Mouse (Mus musculus): ENCODE results near the gene Dctn3. TPM values are rescaled to one million over a fixed set of nuclear protein-coding genes. Genes with fewer than 3 reads are reported as not detected.
A peak's percentile ranks its signal among the peaks of the same experiment; 100 is the strongest.

Gene Dctn3
- polyA plus RNA-seq, 1 experiment from 2014 or later = 330 TPM

GRCm38 (mm10) chr4:41716834-41717233 is 6.1 kb downstream of the Dctn3 start:
- H3K4me1 ChIP-seq (ENCODE audit: control insufficient read depth, insufficient read depth, low read length) = peaks cover 15% of the 10 kb centered on the region
- H3K36me3 ChIP-seq (ENCODE audit: control insufficient read depth, insufficient read depth, low read length) = peaks cover 46% of the 10 kb centered on the region
- H3K27ac ChIP-seq (ENCODE audit: low read depth, low read length) = no peak overlapping the region
- H3K27me3 ChIP-seq (replicated peaks; ENCODE audit: control insufficient read depth, insufficient read depth, low read length) = no peaks in the 10 kb centered on the region
- WGBS = 78% methylated on average over 6 of the region's 6 CpGs
- H3K4me3 ChIP-seq (ENCODE audit: low read depth, low read length) = no peak overlapping the region
- no peak overlapping the region for H3K9ac ChIP-seq (ENCODE audit: low read length)
- no peak overlapping the region for H3K4me2 ChIP-seq (ENCODE audit: low read length)
- DNase-seq (ENCODE audit: low spot score) (no peak), ATAC-seq (no peak)
- H3K9me3 ChIP-seq (replicated peaks; ENCODE audit: control insufficient read depth, low read length) = no peaks in the 10 kb centered on the region

- no peak for ATAC-seq
- Histone ChIP-seq H3K4me1 (ENCODE audit: control insufficient read depth, insufficient read depth, low read length) (peaks cover 20% of the 10 kb centered on the region), H3K4me3 (ENCODE audit: low read depth, low read length) (no peak overlapping the region), H3K9ac (ENCODE audit: low read length) (no peak overlapping the region), H3K9me3 (replicated peaks; ENCODE audit: control insufficient read depth, low read length) (no peaks in the 10 kb centered on the region), H3K36me3 (ENCODE audit: control insufficient read depth, insufficient read depth, low read length) (peaks cover 49% of the 10 kb centered on the region), H3K27ac (ENCODE audit: low read depth, low read length) (no peak overlapping the region), H3K27me3 (replicated peaks; ENCODE audit: control insufficient read depth, insufficient read depth, low read length) (no peaks in the 10 kb centered on the region), H3K4me2 (ENCODE audit: low read length) (no peak overlapping the region)
- 81% methylated on average over 5 of the region's 5 CpGs for WGBS
- no peak for DNase-seq (ENCODE audit: low spot score)
Observed at GRCm38 (mm10) chr4:41715596-41715995, 7.4 kb downstream of the Dctn3 start.

- Histone ChIP-seq H3K36me3 (ENCODE audit: control insufficient read depth, insufficient read depth, low read length) (peaks cover 47% of the 10 kb centered on the region), H3K4me1 (ENCODE audit: control insufficient read depth, insufficient read depth, low read length) (peaks cover 20% of the 10 kb centered on the region)
- WGBS = 82% methylated on average over 8 of the region's 8 CpGs
Observed at GRCm38 (mm10) chr4:41715082-41715481, 7.9 kb downstream of the Dctn3 start.

GRCm38 (mm10) chr4:41714276-41714675 is 8.7 kb downstream of the Dctn3 start:
- Histone ChIP-seq H3K4me1 (ENCODE audit: control insufficient read depth, insufficient read depth, low read length) (peaks cover 20% of the 10 kb centered on the region), H3K9ac (ENCODE audit: low read length) (no peak overlapping the region), H3K4me2 (ENCODE audit: low read length) (peak overlapping the region; percentile 80), H3K27me3 (replicated peaks; ENCODE audit: control insufficient read depth, insufficient read depth, low read length) (no peaks in the 10 kb centered on the region), H3K27ac (ENCODE audit: low read depth, low read length) (no peak overlapping the region), H3K9me3 (replicated peaks; ENCODE audit: control insufficient read depth, low read length) (no peaks in the 10 kb centered on the region), H3K4me3 (ENCODE audit: low read depth, low read length) (peak overlapping the region; percentile 76), H3K36me3 (ENCODE audit: control insufficient read depth, insufficient read depth, low read length) (peaks cover 39% of the 10 kb centered on the region)
- ATAC-seq = 0 out of 2 replicates have a peak, but pooled peaks have one; percentile 33
- peak; percentile 90 for DNase-seq (ENCODE audit: low spot score)
- 15% methylated on average over 8 of the region's 8 CpGs for WGBS

More at GRCm38 (mm10) chr4:41715082-41715481, 7.9 kb downstream of the Dctn3 start:
- ATAC-seq (no peak), DNase-seq (ENCODE audit: low spot score) (no peak)
- no peak overlapping the region for H3K4me2 ChIP-seq (ENCODE audit: low read length)
- H3K9ac ChIP-seq (ENCODE audit: low read length) = no peak overlapping the region
- no peak overlapping the region for H3K27ac ChIP-seq (ENCODE audit: low read depth, low read length)
- H3K9me3 ChIP-seq (replicated peaks; ENCODE audit: control insufficient read depth, low read length) = no peaks in the 10 kb centered on the region
- no peak overlapping the region for H3K4me3 ChIP-seq (ENCODE audit: low read depth, low read length)
- no peaks in the 10 kb centered on the region for H3K27me3 ChIP-seq (replicated peaks; ENCODE audit: control insufficient read depth, insufficient read depth, low read length)

- WGBS = under 1% methylated on average over 61 of the region's 61 CpGs
- ATAC-seq (peak; percentile 67), DNase-seq (ENCODE audit: low spot score) (peak; percentile 87)
- Histone ChIP-seq H3K4me3 (ENCODE audit: low read depth, low read length) (peak within 1 kb of the TSS; percentile 76), H3K4me2 (ENCODE audit: low read length) (peak within 1 kb of the TSS; percentile 80), H3K27ac (ENCODE audit: low read depth, low read length) (peak within 1 kb of the TSS; percentile 63), H3K36me3 (ENCODE audit: control insufficient read depth, insufficient read depth, low read length) (peaks cover 30% of the 10 kb centered on the region), H3K9me3 (replicated peaks; ENCODE audit: control insufficient read depth, low read length) (no peaks in the 10 kb centered on the region), H3K4me1 (ENCODE audit: control insufficient read depth, insufficient read depth, low read length) (peaks cover 20% of the 10 kb centered on the region), H3K27me3 (replicated peaks; ENCODE audit: control insufficient read depth, insufficient read depth, low read length) (no peaks in the 10 kb centered on the region), H3K9ac (ENCODE audit: low read length) (peak within 1 kb of the TSS; percentile 92)
Observed at GRCm38 (mm10) chr4:41713197-41714067, 9.5 kb downstream of the Dctn3 start, which contains the start of gene Rpp25l. Gene Rpp25l, minus strand, starts transcription at chr4:41713534.

GRCm38 (mm10) chr4:41712421-41713196 is 10.4 kb downstream of the Dctn3 start:
- Histone ChIP-seq H3K4me1 (ENCODE audit: control insufficient read depth, insufficient read depth, low read length) (peaks cover 20% of the 10 kb centered on the region), H3K4me2 (ENCODE audit: low read length) (peak overlapping the region; percentile 80), H3K27ac (ENCODE audit: low read depth, low read length) (no peak overlapping the region), H3K9me3 (replicated peaks; ENCODE audit: control insufficient read depth, low read length) (no peaks in the 10 kb centered on the region), H3K9ac (ENCODE audit: low read length) (peak overlapping the region; percentile 92), H3K4me3 (ENCODE audit: low read depth, low read length) (peak overlapping the region; percentile 76), H3K27me3 (replicated peaks; ENCODE audit: control insufficient read depth, insufficient read depth, low read length) (no peaks in the 10 kb centered on the region), H3K36me3 (ENCODE audit: control insufficient read depth, insufficient read depth, low read length) (peaks cover 22% of the 10 kb centered on the region)
- peak; percentile 16 for ATAC-seq
- WGBS = 41% methylated on average over 31 of the region's 31 CpGs
- DNase-seq (ENCODE audit: low spot score) = no peak

GRCm38 (mm10) chr4:41711705-41712375 is 11.1 kb downstream of the Dctn3 start:
- Histone ChIP-seq H3K9me3 (replicated peaks; ENCODE audit: control insufficient read depth, low read length) (no peaks in the 10 kb centered on the region), H3K4me1 (ENCODE audit: control insufficient read depth, insufficient read depth, low read length) (peaks cover 28% of the 10 kb centered on the region), H3K27ac (ENCODE audit: low read depth, low read length) (no peak overlapping the region), H3K27me3 (replicated peaks; ENCODE audit: control insufficient read depth, insufficient read depth, low read length) (no peaks in the 10 kb centered on the region), H3K9ac (ENCODE audit: low read length) (peak overlapping the region; percentile 92), H3K36me3 (ENCODE audit: control insufficient read depth, insufficient read depth, low read length) (peaks cover 14% of the 10 kb centered on the region), H3K4me3 (ENCODE audit: low read depth, low read length) (peak overlapping the region; percentile 76), H3K4me2 (ENCODE audit: low read length) (peak overlapping the region; percentile 80)
- peak; percentile 50 for DNase-seq (ENCODE audit: low spot score)
- ATAC-seq = no peak
- WGBS = 60% methylated on average over 16 of the region's 16 CpGs

- Histone ChIP-seq H3K4me3 (ENCODE audit: low read depth, low read length) (no peak overlapping the region), H3K9ac (ENCODE audit: low read length) (no peak overlapping the region), H3K4me1 (ENCODE audit: control insufficient read depth, insufficient read depth, low read length) (peaks cover 39% of the 10 kb centered on the region), H3K27me3 (replicated peaks; ENCODE audit: control insufficient read depth, insufficient read depth, low read length) (no peaks in the 10 kb centered on the region), H3K27ac (ENCODE audit: low read depth, low read length) (no peak overlapping the region), H3K36me3 (ENCODE audit: control insufficient read depth, insufficient read depth, low read length) (peaks cover 7% of the 10 kb centered on the region; the same call in 1 of the 2 replicates), H3K4me2 (ENCODE audit: low read length) (no peak overlapping the region), H3K9me3 (replicated peaks; ENCODE audit: control insufficient read depth, low read length) (no peaks in the 10 kb centered on the region)
- 67% methylated on average over 4 of the region's 4 CpGs for WGBS
- no peak for DNase-seq (ENCODE audit: low spot score)
- no peak for ATAC-seq
Observed at GRCm38 (mm10) chr4:41710229-41710628, 12.7 kb downstream of the Dctn3 start.

Measured in forebrain, embryonic 14.5 days (tissue).